Mouse (Mus musculus): Measurements from ENCODE around the gene Dlgap1. TPM values are rescaled to one million over a fixed set of nuclear protein-coding genes. Genes with fewer than 3 reads are reported as not detected.

Gene Dlgap1
- polyA plus RNA-seq, 1 experiment from 2014 or later: 4.1 TPM

- Histone ChIP-seq H3K9me3 (replicated peaks) (no peaks in the 10 kb centered on the region), H3K4me3 (replicated peaks) (no peak overlapping the region), H3K9ac (no peak overlapping the region), H3K4me2 (no peak overlapping the region), H3K4me1 (0 out of 2 replicates have a peak, but pooled peaks cover 2% of the 10 kb centered on the region), H3K27me3 (no peaks in the 10 kb centered on the region), H3K36me3 (no peaks in the 10 kb centered on the region), H3K27ac (0 out of 2 replicates have a peak overlapping the region, but pooled peaks have one; percentile 18)
- ATAC-seq (replicated peaks; ENCODE audit: low FRiP score): no peak; the same call in 1 of the 2 replicates
- 58% methylated on average over 5 of the region's 5 CpGs for WGBS
Measured at GRCm38 (mm10) chr17:70728719-70729281, 759.9 kb downstream of the Dlgap1 start.

- Histone ChIP-seq H3K4me2 (no peak overlapping the region), H3K36me3 (no peaks in the 10 kb centered on the region), H3K27me3 (no peaks in the 10 kb centered on the region), H3K4me1 (peaks cover 24% of the 10 kb centered on the region), H3K4me3 (replicated peaks) (no peak overlapping the region), H3K27ac (no peak overlapping the region), H3K9me3 (replicated peaks) (no peaks in the 10 kb centered on the region), H3K9ac (no peak overlapping the region)
- no peak for ATAC-seq (replicated peaks; ENCODE audit: low FRiP score)
- WGBS: 83% methylated on average over 3 of the region's 3 CpGs
Measured at GRCm38 (mm10) chr17:70734728-70735127, 765.9 kb downstream of the Dlgap1 start.

- ATAC-seq (replicated peaks; ENCODE audit: low FRiP score): no peak
Measured at GRCm38 (mm10) chr17:70735396-70735795, 766.5 kb downstream of the Dlgap1 start.

GRCm38 (mm10) chr17:70737424-70737823, 768.6 kb downstream of the Dlgap1 start:
- Histone ChIP-seq H3K4me1 (peaks cover 24% of the 10 kb centered on the region), H3K27me3 (no peaks in the 10 kb centered on the region), H3K36me3 (no peaks in the 10 kb centered on the region), H3K9me3 (replicated peaks) (no peaks in the 10 kb centered on the region), H3K9ac (peak overlapping the region; percentile 34), H3K4me3 (replicated peaks) (peak overlapping the region; percentile 34), H3K27ac (peak overlapping the region; percentile 89), H3K4me2 (peak overlapping the region; percentile 64)
- whole genome bisulfite sequencing: 1% methylated on average over 6 of the region's 6 CpGs
- ATAC-seq (replicated peaks; ENCODE audit: low FRiP score): peak; percentile 77

More at GRCm38 (mm10) chr17:70735396-70735795, 766.5 kb downstream of the Dlgap1 start:
- 82% methylated on average over 3 of the region's 3 CpGs for WGBS
- Histone ChIP-seq H3K9me3 (replicated peaks) (no peaks in the 10 kb centered on the region), H3K9ac (no peak overlapping the region), H3K4me3 (replicated peaks) (no peak overlapping the region), H3K4me2 (no peak overlapping the region), H3K27me3 (no peaks in the 10 kb centered on the region), H3K27ac (no peak overlapping the region), H3K4me1 (peaks cover 24% of the 10 kb centered on the region), H3K36me3 (no peaks in the 10 kb centered on the region)

- no peaks in the 10 kb centered on the region for H3K9me3 ChIP-seq (replicated peaks)
- H3K36me3 ChIP-seq: no peaks in the 10 kb centered on the region
- H3K27ac ChIP-seq: peak overlapping the region; percentile 89
- H3K4me1 ChIP-seq: peaks cover 27% of the 10 kb centered on the region
- peak; percentile 89 for ATAC-seq (replicated peaks; ENCODE audit: low FRiP score)
- H3K4me3 ChIP-seq (replicated peaks): peak overlapping the region; percentile 34
- H3K27me3 ChIP-seq: no peaks in the 10 kb centered on the region
- WGBS: 2% methylated on average over 17 of the region's 17 CpGs
- H3K9ac ChIP-seq: peak overlapping the region; percentile 34
- peak overlapping the region; percentile 64 for H3K4me2 ChIP-seq
Measured at GRCm38 (mm10) chr17:70738168-70738854, 769.4 kb downstream of the Dlgap1 start.

GRCm38 (mm10) chr17:70739346-70739745, 770.5 kb downstream of the Dlgap1 start:
- H3K9me3 ChIP-seq (replicated peaks): no peaks in the 10 kb centered on the region
- no peak for ATAC-seq (replicated peaks; ENCODE audit: low FRiP score)
- H3K27me3 ChIP-seq: no peaks in the 10 kb centered on the region
- no peaks in the 10 kb centered on the region for H3K36me3 ChIP-seq
- no peak overlapping the region for H3K9ac ChIP-seq
- H3K4me1 ChIP-seq: peaks cover 31% of the 10 kb centered on the region
- peak overlapping the region; percentile 89; the same call in 1 of the 2 replicates for H3K27ac ChIP-seq
- WGBS: 81% methylated on average over 6 of the region's 6 CpGs
- no peak overlapping the region for H3K4me2 ChIP-seq
- no peak overlapping the region for H3K4me3 ChIP-seq (replicated peaks)

- Histone ChIP-seq H3K4me2 (no peak overlapping the region), H3K27me3 (no peaks in the 10 kb centered on the region), H3K4me1 (peaks cover 43% of the 10 kb centered on the region), H3K4me3 (replicated peaks) (no peak overlapping the region), H3K9me3 (replicated peaks) (no peaks in the 10 kb centered on the region), H3K27ac (no peak overlapping the region), H3K36me3 (no peaks in the 10 kb centered on the region), H3K9ac (no peak overlapping the region)
- WGBS: 70% methylated on average over 1 of the region's 1 CpGs
- ATAC-seq (replicated peaks; ENCODE audit: low FRiP score): no peak
Measured at GRCm38 (mm10) chr17:70741696-70742095, 772.8 kb downstream of the Dlgap1 start.

- Histone ChIP-seq H3K36me3 (no peaks in the 10 kb centered on the region), H3K27ac (no peak overlapping the region), H3K9ac (no peak overlapping the region), H3K27me3 (no peaks in the 10 kb centered on the region), H3K9me3 (replicated peaks) (no peaks in the 10 kb centered on the region), H3K4me2 (no peak overlapping the region), H3K4me1 (peaks cover 45% of the 10 kb centered on the region), H3K4me3 (replicated peaks) (no peak overlapping the region)
- 84% methylated on average over 5 of the region's 5 CpGs for WGBS
- ATAC-seq (replicated peaks; ENCODE audit: low FRiP score): no peak
Measured at GRCm38 (mm10) chr17:70744570-70745153, 775.8 kb downstream of the Dlgap1 start.

GRCm38 (mm10) chr17:70745385-70745784, 776.5 kb downstream of the Dlgap1 start:
- Histone ChIP-seq H3K9me3 (replicated peaks) (no peaks in the 10 kb centered on the region), H3K9ac (no peak overlapping the region), H3K27me3 (no peaks in the 10 kb centered on the region), H3K4me3 (replicated peaks) (no peak overlapping the region), H3K36me3 (no peaks in the 10 kb centered on the region), H3K4me1 (peaks cover 48% of the 10 kb centered on the region), H3K4me2 (no peak overlapping the region), H3K27ac (no peak overlapping the region)
- WGBS: 79% methylated on average over 6 of the region's 6 CpGs
- ATAC-seq (replicated peaks; ENCODE audit: low FRiP score): no peak; the same call in 1 of the 2 replicates

- Histone ChIP-seq H3K4me3 (replicated peaks) (no peak overlapping the region), H3K9ac (no peak overlapping the region), H3K4me1 (peaks cover 60% of the 10 kb centered on the region), H3K27ac (peak overlapping the region; percentile 54; the same call in 1 of the 2 replicates), H3K9me3 (replicated peaks) (no peaks in the 10 kb centered on the region), H3K4me2 (peak overlapping the region; percentile 35), H3K36me3 (no peaks in the 10 kb centered on the region), H3K27me3 (no peaks in the 10 kb centered on the region)
- peak; percentile 30; the same call in 1 of the 2 replicates for ATAC-seq (replicated peaks; ENCODE audit: low FRiP score)
- WGBS: 29% methylated on average over 9 of the region's 9 CpGs
Measured at GRCm38 (mm10) chr17:70746379-70747079, 777.7 kb downstream of the Dlgap1 start.

GRCm38 (mm10) chr17:70747731-70748475, 779.0 kb downstream of the Dlgap1 start:
- Histone ChIP-seq H3K36me3 (no peaks in the 10 kb centered on the region), H3K4me2 (peak overlapping the region; percentile 63), H3K9me3 (replicated peaks) (no peaks in the 10 kb centered on the region), H3K4me1 (peaks cover 66% of the 10 kb centered on the region), H3K9ac (peak overlapping the region; percentile 33), H3K27ac (peak overlapping the region; percentile 92), H3K4me3 (replicated peaks) (peak overlapping the region; percentile 33), H3K27me3 (no peaks in the 10 kb centered on the region)
- ATAC-seq (replicated peaks; ENCODE audit: low FRiP score): no peak
- 1% methylated on average over 23 of the region's 23 CpGs for WGBS
